Mouse (Mus musculus): ENCODE measurements around the gene Pofut2.

Pofut2 gene

GRCm38 (mm10) chr10:77231861-77232755 is 26.9 kb upstream of the Pofut2 start:
- no peak for DNase-seq

DNA sequence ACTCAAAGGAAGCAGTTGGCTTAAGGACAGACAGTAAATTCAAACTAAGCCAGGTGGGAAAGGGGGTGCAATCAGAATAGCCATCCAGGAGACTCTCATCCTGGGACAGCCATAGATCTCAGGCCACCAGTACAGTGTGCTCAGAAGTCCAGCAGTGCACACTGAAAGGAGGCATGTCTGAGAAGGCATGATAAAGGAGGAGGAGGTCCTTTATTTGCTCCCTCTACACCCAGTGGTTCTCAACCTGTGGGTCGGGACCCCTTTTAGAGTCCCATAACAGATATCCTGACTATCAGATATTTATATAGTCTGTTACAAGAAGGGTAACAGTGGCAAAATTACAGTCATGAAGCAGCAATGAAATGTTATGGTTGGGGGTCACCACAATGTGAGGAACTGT is 25.8 kb upstream of the Pofut2 start:
- DNase-seq: no peak

- DNase-seq: peak; percentile 34
Observed at GRCm38 (mm10) chr10:77234991-77235616, 23.9 kb upstream of the Pofut2 start.

- no peak for DNase-seq
Observed at GRCm38 (mm10) chr10:77237795-77238580, 21.0 kb upstream of the Pofut2 start.

- DNase-seq: peak; percentile 65
Observed at GRCm38 (mm10) chr10:77240764-77241163, 18.3 kb upstream of the Pofut2 start.

DNA sequence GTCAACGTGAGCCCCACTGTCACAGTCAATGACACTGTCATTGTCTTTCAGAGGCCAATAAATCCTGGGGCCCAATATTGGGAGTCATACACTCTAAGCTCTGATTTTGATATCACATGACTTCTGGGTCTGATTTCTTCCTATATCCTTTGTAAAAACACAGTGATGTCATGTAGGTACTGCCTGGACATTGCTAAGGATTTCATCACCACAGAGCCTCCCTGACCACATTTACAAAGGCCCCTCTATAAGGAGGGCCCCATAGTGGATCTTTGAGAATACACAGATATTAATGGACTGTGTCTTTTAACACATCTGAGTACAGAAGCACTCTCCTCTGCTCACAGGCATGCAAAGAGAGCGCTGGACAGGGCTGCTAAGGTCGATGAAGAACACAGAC is 16.6 kb upstream of the Pofut2 start:
- DNase-seq: no peak

GRCm38 (mm10) chr10:77242871-77243270 is 16.1 kb upstream of the Pofut2 start:
- peak; percentile 44 for DNase-seq

DNA sequence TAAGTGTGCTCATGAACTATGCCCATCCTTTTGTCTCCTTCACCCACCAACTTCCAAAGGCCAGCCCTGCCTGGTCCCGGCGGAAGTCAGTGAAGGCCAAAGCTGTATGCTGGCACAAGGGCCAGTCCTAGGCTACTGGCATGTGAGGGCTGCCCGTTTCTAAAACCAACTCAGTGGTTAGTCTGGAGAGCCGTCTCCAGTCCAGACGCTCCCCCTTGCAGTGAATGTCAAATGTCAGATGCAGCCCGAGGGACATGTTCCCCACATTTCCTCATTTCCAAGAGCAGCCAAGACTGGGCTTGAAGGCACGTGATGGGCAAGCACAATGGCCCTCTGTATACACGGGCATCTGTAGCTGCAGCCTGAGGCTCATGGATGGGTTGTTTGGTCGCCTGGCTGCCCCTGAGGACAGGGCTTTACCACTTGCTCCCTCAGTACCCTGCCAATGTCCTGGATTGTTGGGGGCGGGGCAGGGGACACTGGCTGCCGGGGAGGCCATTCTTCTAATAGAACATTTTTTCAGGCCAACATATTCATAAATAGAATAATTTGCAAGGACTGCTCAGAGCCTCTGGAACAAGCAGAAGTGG is 15.4 kb upstream of the Pofut2 start:
- no peak for DNase-seq

DNA sequence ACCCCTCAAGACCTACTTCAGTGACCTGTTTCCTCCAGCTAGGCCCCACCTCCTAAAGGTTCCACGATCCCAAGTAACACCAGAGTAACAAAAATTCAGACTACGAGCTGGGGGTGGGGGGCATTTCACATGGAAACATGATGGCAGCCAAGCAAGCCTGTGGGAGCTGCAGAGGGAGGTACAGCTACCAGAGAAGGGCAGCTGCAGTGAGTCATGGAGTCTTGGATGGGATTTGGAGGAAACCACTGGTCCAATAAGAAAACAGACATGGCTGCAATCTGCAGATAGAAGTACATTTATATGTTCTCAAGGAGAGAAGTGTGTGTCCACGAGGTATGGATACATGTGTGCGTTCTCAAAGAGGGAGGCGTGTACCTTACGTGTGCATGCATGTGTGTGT is 14.2 kb upstream of the Pofut2 start:
- DNase-seq: no peak

- no peak for DNase-seq
Observed at GRCm38 (mm10) chr10:77247048-77247447, 12.0 kb upstream of the Pofut2 start.

GRCm38 (mm10) chr10:77247707-77248106 is 11.3 kb upstream of the Pofut2 start:
- DNase-seq: no peak

DNA sequence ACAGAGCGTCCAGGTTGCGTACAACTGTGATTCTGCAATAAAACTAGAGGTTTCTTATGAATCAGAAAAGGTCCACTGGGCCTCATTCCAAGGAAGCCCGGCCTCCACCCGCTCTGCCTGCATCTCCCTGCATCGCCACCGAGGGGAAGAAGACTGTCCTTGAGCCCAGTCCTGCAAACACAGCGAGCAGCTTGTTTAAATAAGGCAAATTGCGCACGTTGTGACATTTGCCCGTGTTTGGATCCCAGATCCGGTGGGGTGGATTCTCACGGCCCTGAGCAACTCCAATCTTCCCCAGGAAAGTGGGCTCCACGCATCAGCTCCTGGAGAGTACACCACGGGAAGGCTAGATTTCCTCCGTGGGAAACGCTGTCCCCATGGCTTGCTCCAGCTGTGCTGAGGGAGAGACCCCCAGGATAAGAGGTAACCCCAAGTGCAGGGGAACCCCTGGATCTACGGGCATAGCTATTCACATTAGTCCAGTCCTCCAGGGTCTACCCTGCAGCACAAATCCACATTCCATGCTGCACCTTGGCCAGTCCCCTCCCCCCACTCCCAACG is 7.7 kb upstream of the Pofut2 start:
- DNase-seq: peak; percentile 62

DNA sequence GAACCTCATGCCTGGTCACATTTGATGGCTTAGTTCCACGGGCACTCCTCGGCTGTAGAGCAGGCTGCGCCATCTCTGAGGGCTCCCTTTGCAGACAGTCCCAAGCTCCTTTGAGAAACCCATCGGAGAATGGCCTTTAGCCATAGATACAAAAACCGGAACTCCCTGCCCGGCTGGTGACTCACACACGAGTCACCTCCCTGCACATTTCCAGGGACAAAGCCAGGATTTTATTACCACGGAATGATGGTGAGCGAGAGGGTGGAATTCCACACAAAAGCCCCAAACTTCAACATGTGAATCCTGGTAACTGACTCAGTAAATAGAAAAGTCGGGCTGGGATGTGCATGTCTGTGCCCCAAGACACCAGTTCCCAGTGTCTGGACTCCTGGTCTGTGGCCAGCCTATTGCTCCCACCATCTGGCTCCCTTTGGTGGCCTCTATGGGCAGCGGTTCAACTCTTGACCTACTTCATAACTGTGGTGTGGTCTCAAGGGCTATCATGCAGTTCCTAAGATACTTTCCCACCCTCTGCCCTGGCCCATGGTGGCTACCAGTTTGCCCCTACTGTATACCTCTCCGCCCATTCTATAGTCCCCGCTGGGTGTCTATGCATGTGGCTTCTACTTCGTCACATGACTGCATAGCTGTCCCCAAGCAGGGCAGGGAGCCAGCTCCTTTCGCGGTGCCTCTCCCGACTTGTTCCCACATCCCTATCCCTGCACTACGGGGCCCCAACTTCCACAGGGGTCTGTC is 7.1 kb upstream of the Pofut2 start:
- peak; percentile 62 for DNase-seq

- peak; percentile 87 for DNase-seq
Observed at GRCm38 (mm10) chr10:77252790-77253189, 6.2 kb upstream of the Pofut2 start.

DNA sequence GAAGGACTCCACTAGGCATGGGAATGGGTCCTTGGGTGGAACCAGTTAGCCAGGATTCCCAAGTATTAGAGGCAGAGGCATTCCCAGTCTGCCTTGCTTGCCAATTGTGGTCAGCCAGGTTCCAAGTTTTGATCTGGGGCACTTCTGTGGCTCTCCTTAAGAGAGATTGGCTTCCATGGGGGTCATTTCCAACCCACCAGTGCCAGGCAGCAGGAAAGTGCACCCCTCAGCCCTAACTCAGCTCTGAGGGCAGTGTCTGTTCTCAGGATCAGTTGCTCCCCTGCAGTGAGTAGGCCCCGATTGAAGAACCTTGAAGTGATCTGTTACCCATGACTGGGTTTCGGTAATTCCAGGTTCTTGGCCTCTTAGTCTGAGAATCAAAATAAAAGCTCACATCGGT is 3.8 kb upstream of the Pofut2 start:
- no peak for DNase-seq

DNA sequence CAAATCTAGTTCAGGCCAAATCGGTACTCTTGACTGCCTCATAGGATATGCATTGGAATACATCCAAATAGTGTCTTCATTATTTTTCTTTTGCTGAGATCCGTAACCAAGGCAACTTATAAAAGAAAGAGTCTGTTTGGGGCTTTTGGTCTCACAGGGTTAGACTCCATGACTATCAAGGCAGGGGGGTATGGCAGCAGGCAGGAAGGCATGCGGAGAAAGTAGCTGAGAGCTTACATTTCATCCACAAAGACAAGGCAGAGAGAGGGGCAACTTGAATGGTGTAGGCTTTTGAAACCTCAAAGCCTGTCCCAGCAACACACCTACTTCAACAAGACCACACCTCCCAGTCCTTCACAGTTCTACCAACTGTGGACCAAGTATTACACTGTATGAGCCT is 3.3 kb upstream of the Pofut2 start:
- no peak for DNase-seq

- DNase-seq: no peak
Observed at GRCm38 (mm10) chr10:77258041-77258590, 902 bp upstream of the Pofut2 start.

DNA sequence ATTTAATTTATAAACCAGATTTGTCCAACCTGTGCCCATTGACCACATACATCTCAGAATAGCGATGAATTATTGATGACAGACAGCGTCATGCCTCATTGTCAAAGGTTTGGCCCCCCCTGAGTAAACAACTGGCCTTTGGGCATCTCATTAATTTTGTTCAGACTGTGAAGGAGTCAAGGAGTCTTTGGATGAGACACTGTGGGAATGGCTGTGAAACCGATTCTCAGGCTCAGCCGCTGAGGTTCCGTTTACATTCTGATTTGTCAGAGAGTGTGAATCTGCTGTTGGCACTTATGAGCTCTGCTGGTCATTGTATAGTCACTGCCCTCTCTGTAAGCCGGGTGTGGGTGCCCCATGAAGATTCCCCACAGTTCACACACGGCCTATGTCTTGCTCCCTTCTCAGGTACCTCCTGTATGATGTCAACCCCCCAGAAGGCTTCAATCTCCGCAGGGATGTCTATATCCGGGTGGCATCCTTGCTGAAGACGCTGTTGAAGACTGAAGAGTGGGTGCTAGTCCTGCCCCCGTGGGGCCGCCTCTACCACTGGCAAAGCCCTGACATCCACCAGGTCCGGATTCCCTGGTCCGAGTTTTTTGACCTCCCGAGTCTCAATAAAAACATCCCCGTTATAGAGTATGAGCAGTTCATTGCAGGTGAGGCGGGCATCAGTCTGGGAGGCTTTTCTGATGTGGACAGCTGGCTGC is 1.3 kb downstream of the Pofut2 start:
- DNase-seq: no peak

GRCm38 (mm10) chr10:77266281-77266680 is 7.3 kb downstream of the Pofut2 start:
- peak; percentile 48 for DNase-seq

DNA sequence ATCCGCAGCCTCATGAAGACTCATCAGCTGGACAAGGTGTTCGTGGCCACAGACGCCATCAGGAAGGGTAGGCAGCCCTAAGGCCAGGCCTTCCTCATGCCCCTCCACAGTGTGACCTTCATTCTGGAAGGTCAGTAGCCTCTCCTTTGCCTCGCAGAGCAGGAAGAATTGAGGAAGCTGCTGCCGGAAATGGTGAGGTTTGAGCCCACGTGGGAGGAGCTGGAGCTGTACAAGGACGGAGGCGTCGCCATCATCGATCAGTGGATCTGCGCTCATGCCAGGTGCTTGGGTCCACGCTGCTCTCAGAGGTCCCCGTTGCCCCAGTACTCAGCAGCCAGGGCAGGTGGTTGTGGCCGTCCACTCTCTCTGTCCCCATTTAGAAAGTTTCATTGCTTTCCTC is 8.0 kb downstream of the Pofut2 start:
- DNase-seq: no peak

DNA sequence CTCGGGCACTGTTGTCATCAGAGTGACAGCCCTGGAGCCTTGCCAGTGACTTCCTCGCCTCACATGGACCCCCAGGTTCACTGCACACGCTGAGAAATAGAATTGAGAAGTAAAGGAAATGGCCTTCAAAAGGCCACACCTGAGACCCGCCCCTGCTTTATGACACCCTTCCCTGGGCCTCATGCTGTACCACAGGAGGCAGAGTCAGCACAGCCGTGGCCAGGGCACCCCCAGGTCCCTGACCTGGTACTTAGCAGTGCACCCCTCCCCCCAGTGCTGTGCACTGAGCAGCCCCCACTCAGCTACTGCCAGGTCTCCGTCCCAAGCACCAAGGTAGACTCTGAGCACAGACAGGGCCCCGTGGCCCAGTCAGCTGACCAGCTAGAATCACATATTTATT is 10.1 kb downstream of the Pofut2 start:
- no peak for DNase-seq

Measured in kidney, postnatal 14 days (tissue).